Mouse (Mus musculus): ENCODE results near the gene Vil1.

GRCm38 (mm10) chr1:74393697-74394096 lies 15.5 kb upstream of the Vil1 start:
- TF ChIP-seq CTCF (IDR thresholded peaks at IDR 0.05; ENCODE audit: extremely low read depth, insufficient read depth, low read length) (no peak), POLR2A (IDR thresholded peaks at IDR 0.05; ENCODE audit: extremely low read depth, insufficient read depth, low read length) (no peak)

Data from cortical plate, adult 2 months (tissue).